Mouse (Mus musculus): Measurements from ENCODE around the gene Gskip.
A peak's percentile ranks its signal among the peaks of the same experiment; 100 is the strongest.

Gskip gene

DNA sequence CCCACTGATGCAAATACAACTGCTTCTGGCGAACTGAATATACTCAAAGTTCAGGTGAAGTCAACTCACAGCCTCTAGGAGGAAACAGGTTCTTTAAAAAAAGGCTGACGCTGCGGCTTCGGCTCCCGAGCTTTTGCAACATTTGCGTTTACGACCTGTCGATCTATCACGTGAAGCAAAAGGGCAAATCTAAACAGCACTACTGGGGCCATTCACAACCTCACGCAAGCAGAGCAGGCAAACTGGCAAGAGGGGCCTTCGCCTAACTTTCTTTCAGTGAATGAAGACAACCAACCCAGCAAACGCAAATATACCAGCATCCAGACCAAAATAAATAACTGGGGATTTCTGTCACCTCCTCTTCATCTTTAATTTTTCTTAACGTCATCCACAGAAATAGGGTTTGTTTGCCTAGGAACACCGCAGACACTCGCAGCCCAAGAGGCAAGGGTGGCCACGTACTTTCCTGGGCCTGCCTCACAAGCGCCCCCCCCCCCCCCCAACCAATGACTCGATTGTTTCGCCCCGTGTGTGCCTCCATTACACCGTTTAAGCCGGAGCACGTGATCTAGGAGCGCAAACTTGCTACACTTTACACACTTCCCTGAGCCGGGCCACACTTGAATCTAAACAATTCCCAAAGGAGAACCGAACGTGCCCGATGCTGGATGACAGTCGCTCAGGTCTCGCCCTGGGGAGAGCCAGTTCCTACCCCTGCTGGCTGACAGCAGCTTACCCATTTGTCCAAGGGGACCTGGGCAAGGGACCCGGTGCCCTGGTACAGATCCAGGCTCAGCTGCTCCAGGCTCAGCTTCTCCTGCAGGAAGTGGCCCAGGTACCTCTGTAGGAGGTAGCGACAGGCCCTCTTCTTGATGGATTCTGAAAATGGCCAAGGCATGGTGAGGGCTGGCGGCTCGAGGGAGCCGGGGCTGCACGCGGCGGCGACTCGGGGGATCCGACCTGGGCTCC lies at the start of gene Gskip:
Gene Gskip, plus strand, starts transcription at position 897 of the 969 bp plus-strand sequence.
- DNase-seq: peak; percentile 60

DNA sequence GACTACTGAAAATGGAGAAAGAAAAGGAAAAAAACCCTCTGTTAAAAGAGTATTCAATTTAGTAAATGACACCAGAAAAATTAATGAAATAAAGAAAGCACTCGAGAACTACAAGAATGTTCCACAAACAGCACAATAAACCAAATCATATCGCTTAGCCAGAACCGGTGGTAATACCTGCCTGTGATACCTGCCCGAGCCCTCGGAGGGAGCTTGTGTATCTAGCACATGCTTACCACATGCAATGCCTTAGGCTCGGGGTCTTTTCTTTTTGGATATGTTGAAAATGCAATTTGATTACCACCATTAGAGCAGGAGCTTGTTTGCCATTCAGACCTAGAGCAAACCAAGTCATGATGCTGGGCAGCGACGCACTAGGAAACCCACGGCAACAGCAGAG lies 48.1 kb upstream of the Gskip start:
- DNase-seq: no peak

GRCm38 (mm10) chr12:105637554-105637953 lies 47.1 kb upstream of the Gskip start:
- DNase-seq: no peak

DNA sequence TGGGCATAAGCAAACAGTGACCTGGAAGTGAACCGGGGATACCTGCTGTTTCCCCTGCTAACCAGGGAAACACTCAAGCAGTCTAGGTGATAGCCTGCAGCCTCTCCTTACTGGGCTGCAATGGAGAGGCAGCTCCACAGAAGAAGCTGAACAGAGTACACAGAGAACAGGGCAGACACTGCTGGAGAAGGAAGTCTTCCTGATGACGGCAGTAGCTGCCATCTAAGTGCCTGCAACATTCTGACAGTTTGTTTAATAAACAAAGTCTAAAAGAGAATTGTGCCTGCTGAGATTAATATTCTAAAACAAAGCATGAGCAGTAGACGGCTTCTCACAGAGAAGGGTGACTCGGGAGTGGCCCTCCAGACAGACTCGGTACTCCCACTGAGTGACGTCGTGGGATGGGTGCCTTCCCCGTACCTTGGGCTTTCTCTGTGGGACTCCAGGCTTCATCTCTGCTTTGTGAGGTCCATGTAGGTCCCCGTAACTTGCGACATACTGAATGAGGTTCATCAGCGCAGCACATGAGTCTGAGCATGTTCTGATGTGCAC lies 41.8 kb upstream of the Gskip start:
- no peak for DNase-seq

DNA sequence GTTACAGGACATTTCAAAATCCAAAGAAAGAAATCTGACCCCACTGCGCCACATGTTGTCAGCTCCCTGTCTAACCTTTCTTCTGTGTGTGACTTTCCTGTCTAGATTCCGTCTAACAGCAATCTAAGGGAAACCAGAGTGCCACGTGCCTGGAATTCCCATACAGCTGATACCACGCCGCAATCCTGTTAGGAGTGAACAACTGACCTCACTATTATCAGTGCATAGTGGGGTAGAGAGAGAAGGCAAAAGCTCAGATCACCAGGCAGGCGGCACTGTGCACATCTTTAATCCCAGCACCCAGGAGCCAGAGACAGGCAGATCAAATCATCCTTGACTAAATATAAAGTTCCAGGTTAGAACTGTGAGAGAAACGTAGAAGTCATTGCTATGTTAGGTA lies 28.8 kb upstream of the Gskip start:
- no peak for DNase-seq

DNA sequence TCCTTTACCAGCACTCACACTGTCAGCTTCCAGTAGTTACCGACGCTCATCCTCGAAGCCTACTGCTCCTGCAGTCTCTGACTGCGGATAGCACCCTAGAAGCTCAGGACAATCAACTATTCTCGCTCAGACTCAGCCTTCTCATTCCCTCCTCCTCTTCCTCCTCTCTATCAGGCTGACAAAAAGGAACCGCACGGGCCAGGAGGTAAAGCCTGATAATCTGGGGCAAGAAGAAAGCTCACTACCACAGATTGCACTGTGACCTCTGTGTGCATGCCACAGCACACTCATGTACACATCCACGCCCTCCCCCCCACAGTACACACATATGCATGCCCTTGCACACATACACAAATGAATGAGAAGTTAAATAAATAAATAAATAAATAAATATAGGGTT lies 8.4 kb upstream of the Gskip start:
- no peak for DNase-seq

- DNase-seq: no peak
Measured at GRCm38 (mm10) chr12:105678211-105678610, 6.4 kb upstream of the Gskip start.

DNA sequence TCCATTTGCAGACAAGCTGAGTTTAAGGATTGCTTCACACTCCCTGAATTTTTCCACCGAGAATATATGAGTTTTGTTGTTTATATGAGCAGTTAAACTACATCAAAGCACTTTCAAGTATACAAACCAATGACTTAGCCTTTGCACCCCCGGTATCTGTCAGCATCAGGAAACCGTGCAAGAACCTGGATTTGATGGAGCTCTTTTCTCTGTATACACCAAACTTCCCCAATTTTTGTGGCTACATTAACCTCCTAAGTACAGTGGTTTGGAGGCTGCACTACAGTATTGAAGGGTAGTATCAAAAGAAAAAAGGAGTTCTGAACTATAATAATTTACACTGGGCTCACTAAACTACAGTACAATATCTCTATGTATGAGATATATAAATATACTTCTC lies 5.9 kb upstream of the Gskip start:
- no peak for DNase-seq

GRCm38 (mm10) chr12:105685001-105685691 lies 517 bp downstream of the Gskip start, which contains the start of gene Atg2b:
Gene Atg2b (minus strand): TSS chr12:105685211.
- DNase-seq: peak; percentile 91

GRCm38 (mm10) chr12:105686791-105687190 lies 2.2 kb downstream of the Gskip start:
- no peak for DNase-seq

- no peak for DNase-seq
Measured at GRCm38 (mm10) chr12:105687416-105687815, 2.8 kb downstream of the Gskip start.

GRCm38 (mm10) chr12:105688546-105688945 lies 3.9 kb downstream of the Gskip start:
- DNase-seq: no peak

DNA sequence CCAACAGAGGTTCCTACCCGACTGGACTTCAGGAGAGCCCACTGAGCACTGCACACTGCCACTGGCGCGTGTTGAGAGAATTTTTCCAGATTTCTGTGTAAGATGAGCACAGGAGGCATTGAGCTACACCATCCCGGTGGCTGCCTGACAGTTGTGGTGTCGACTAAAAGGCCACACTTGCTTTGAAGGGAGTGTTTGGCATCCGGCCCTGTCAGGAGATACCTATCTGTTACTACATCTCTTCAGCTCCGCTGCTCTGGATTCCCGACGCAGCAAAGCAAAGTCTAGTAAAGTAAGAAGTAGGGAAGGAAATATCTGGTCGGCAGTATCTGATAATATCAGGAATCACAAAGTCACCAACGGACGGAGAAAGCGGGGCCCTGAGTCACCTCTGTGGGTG lies 4.8 kb downstream of the Gskip start:
- no peak for DNase-seq

- DNase-seq: no peak
Measured at GRCm38 (mm10) chr12:105694021-105694420, 9.4 kb downstream of the Gskip start.

DNA sequence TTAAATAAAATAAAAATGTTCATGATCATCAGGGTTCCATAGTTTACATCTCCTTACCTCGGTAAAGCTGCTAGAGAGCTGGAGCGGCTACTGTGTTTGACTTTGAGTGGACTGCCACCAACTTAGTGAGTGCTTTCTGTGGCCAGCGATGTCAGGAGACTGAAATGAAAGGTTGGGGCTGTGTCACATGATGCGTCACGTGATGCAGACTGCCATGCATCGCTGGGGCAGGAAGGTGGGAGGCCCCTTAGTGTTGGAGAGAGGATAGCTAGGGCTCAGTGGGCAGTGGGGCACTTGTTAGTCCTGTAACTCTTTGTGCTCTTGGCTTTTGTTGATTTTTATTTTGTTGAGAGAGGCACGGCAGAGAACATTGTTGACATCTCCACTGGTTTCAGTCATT lies 11.2 kb downstream of the Gskip start:
- no peak for DNase-seq

GRCm38 (mm10) chr12:105697104-105697780 lies 12.6 kb downstream of the Gskip start:
- DNase-seq: no peak

- no peak for DNase-seq
Measured at GRCm38 (mm10) chr12:105700433-105700832, 15.8 kb downstream of the Gskip start.

GRCm38 (mm10) chr12:105705799-105706487 lies 21.3 kb downstream of the Gskip start, which contains the start of gene Ak7:
Gene Ak7 (plus strand): TSS chr12:105705976.
- peak; percentile 78 for DNase-seq

DNA sequence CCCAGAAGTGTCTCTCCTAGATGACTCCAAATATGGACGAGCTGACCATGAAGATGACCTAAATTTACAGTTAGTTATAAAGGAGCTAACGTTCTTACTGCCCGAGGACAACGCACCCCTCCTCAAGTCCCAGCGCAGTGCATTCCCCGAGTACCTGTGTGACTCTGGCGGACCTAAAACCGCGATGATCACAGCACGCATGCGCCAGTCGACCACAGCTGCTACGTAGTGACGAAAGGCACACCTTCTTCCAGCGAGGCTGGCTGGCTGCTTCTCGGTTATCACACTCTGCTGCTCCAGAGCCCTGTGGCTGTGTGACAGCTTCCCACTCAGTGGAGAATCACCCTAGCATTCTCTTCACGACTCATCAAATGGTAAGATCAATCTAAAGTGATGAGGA lies 34.0 kb downstream of the Gskip start:
- no peak for DNase-seq

DNA sequence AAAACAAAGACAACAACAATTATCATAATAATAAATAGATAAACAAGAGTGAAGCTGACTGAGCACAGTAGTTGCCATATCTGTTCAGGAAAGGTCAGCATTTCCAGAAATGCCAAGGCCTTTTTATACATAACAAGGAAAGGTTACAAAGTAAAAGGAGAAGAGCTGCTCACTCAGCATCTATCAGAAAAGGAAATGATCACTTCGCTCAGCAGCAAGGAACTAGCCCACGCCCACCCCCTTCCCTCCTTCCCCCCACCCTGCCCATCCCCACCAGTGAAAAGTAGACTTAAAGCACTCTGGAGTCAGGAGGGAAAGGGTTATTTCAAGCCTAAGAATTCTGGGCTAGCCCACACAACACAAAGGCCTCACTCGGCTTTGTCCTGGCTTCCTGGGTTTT lies 35.6 kb downstream of the Gskip start:
- no peak for DNase-seq

GRCm38 (mm10) chr12:105721452-105722132 lies 37.0 kb downstream of the Gskip start:
- DNase-seq: no peak

DNA sequence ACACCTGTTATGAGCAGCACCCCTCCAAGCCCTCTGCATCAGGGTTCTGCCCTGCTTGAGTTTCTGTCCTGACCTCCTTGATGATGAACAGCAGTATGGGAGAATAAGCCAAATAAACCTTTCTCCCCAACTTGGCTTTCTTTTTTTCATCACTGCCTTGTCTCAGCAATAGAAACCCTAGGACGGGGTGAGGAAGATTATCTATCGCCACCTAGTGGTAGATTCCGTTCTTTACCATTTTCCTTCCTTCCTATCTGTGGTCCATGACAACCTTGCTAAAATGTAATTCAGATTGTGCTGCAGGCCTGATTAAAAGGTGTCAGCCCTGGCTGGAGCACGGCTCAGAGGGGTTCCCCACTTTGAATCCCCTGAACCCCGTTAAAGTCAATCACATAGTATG lies 38.0 kb downstream of the Gskip start:
- no peak for DNase-seq

Measured in kidney, adult 11 months (tissue).